Mouse (Mus musculus): Measurements from ENCODE around the gene Nfu1.

Gene Nfu1

GRCm38 (mm10) chr6:87075092-87075685 is 66.2 kb downstream of the Nfu1 start:
- DNase-seq: no peak
